Mouse (Mus musculus) megakaryocyte, adult 5-6 weeks (primary cell): Measurements from ENCODE around the gene Zdbf2. TPM values are rescaled to one million over a fixed set of nuclear protein-coding genes. Genes with fewer than 3 reads are reported as not detected.
"Not testable (repeated sequence)": the region's sequence is repeated elsewhere in the genome, so short reads cannot be mapped to it uniquely, and the experiment has no call there.

Experiments
- ATAC-seq: 2 replicates; pipeline ENCODE4 v1.8.0; 2016; ENCODE audit warnings: mild to moderate bottlenecking, inconsistent platforms; ENCODE audit not compliant: poor library complexity, severe bottlenecking
- total RNA-seq, 2 experiments: library from RNA; stranded (forward) in 1 of 2; stranded (reverse) in 1 of 2; fragments of 153-499, 151-499 nt in 1 of 2; fragments of 221-1000, 200-1000 nt in 1 of 2; gene quantifications; 2 replicates each; pipeline versions ENCODE4 v1.2.3 to v1.2.4; 2015 to 2017

The Zdbf2 gene
- total RNA-seq, 2 experiments from 2014 or later = not detected

DNA sequence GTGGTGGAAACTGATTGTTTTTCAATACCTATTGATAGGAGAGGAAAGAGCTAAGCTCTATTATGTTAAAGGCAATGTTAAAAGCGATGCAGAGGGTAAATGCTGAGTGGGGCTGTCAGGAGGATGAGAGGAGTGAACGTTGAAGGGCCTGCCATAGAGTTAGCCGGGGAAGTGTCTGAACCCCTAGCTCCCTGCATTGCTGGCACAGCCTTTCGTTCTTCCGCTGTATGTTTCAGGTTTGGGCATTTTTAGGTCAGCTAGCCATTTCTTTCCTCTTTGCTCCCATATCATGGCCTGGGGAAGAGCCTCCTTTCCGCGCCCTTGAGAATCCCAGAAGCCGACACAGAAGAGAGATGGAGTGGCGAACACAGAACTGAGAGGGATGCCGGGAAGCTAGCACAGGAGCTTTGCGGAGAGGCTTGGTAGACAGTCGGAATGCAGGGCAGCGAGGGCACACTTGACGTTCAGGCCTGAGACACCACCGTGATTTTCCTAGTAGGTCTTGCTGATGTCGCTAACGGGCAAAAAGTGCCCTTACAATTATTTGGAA lies 11.9 kb upstream of the Zdbf2 start:
- no peak for ATAC-seq

DNA sequence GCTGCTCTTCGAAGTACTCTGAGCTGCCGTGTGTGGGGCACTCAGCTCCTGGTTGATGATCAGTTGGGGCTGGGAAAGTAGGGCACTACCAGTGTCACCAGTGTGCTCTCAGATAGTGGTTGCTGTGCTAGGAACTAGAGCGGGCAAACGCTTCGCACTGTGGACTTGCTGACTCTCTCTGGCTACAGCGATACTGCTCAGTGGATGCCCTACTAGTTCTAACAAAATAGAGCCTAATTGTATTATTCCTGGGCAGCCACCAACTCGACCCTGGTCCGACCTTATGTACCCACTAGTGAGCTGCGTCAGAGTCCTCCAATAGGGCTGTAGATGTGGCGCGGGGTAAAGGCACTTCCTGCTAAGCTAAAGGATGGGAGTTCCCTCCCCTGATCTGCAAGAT lies 9.4 kb upstream of the Zdbf2 start:
- no peak for ATAC-seq

- no peak for ATAC-seq
Measured at GRCm38 (mm10) chr1:63265461-63265860, 7.6 kb upstream of the Zdbf2 start.

GRCm38 (mm10) chr1:63266121-63266520 lies 6.9 kb upstream of the Zdbf2 start:
- ATAC-seq = no peak

GRCm38 (mm10) chr1:63266716-63267115 lies 6.3 kb upstream of the Zdbf2 start:
- no peak for ATAC-seq

- ATAC-seq = no peak
Measured at GRCm38 (mm10) chr1:63272125-63272675, 865 bp upstream of the Zdbf2 start.

DNA sequence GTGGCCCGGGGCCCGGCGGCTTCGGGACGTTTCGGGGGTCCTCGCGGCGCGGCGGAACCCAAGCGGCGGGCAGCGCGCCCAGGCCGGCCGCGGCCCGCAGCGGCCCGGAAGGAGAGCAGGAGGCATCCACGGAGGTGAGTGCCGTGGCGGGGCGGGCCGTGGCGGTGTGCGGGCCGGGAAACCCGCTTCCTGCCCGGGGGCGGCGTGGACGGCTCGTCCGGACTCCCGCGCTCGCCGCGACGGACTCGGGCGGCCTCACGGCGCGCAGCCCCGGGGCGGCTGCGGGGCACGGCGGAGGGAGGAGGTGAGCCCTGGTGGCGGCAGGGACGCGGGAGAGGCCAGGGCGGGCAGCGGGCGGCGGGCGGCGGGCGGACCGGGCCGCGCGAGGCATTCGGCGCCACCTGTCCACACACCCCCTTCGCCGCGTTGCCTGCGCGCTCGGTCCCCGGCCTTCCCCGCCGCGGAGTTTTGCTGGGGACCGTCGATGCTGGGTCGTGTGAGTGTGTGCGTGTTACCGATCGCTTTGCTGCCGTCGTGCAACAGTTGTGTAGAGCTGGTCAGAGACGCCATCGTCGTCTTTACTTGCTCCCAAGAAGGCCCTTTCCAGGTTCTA lies 380 bp downstream of the Zdbf2 start:
- no peak for ATAC-seq

DNA sequence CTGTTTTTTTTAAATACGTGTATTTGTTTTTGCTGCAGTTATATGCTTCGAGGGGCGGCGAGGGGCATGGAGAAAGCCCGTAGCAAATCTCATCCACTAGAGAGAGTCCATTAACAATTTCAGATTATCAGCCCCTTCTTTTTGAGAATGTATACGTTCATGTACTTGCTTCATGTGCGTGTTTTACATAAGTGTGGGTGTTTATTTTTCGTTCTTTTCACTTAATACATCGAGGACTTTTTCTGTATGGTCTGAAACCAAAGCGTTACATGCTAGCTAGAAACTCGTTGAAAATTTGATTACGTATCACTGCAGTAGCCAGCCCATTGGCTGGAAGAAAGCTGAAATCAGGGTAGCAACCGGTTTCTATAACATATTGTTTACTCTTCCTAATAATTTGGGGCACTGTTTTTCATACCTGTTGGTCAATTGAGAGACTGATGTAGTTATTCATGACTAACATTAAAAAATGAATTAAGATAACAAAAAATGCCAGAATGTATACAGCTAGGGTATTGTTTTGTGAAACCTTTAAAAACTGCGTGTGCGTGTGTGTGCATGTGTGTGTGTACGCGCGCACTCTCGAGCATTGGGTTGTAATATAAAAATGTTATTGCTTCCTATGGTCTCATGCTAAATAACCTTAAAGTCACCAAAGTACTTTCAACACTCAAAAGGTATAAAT lies 1.1 kb downstream of the Zdbf2 start:
- ATAC-seq = no peak

DNA sequence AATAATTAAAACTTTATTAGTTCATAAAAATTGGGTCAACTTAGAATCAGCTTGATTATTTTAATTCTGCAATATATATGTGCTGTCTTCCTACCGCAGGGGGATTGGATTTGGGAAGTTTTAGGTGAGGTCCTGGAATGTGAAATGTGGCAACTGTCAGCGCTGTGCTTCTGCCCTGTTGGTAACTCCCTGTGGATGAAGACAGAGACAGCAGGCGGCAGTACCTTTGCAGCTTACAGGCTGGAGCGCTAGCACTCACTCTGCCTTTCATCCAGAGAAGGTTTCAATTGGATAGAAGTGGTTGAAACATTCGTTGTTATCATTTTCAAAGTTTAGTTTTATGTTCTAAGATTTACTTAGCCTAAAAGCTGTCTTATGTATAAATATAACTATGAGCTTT lies 5.0 kb downstream of the Zdbf2 start:
- ATAC-seq = no peak

GRCm38 (mm10) chr1:63293965-63294364 lies 20.9 kb downstream of the Zdbf2 start:
- ATAC-seq = no peak

DNA sequence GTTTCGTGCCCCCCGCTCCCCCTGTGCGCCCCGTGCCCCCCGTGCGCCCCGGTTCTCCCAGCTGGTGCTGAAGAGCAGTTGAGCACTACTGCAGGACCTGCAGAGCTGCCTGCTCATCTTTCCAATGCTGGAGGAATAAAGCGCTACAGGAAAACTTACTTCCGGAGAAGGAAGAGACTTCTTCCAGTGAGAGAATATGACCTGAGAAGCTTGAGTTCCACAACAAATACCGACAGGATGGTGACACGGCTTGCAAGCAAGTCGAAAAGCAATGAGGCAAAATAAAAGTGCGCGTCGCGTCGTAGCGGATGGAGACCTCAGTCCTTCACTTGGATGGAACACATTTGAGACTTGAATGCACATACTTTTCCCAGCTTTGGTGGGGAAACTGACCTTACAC lies 36.6 kb downstream of the Zdbf2 start:
- ATAC-seq = no peak

- not testable (repeated sequence) for ATAC-seq
Measured at GRCm38 (mm10) chr1:63323565-63324132, 50.6 kb downstream of the Zdbf2 start.

Other genes starting within 250 kb of the Zdbf2 start
- 35.5 and 36.0 TPM in 2 replicates for gene Ino80d, start 158.6 kb upstream of the Zdbf2 start, total RNA-seq (2015)
- gene Ino80d, start 158.6 kb upstream of the Zdbf2 start, total RNA-seq (2017) = 13.8 and 19.9 TPM in 2 replicates
- gene Eef1b2, start 96.4 kb upstream of the Zdbf2 start, total RNA-seq (2015) = 882 and 903 TPM in 2 replicates
- gene Eef1b2, start 96.4 kb upstream of the Zdbf2 start, total RNA-seq (2017) = 1,598 and 1,756 TPM in 2 replicates
- gene Ndufs1, start 96.4 kb upstream of the Zdbf2 start, total RNA-seq (2015) = 91.8 and 101 TPM in 2 replicates
- gene Ndufs1, start 96.4 kb upstream of the Zdbf2 start, total RNA-seq (2017) = 87.4 and 108 TPM in 2 replicates
- not detected in 2 replicates for gene Gpr1, start 58.7 kb upstream of the Zdbf2 start, total RNA-seq (2015)
- not detected in 2 replicates for gene Gpr1, start 58.7 kb upstream of the Zdbf2 start, total RNA-seq (2017)
- not detected in 2 replicates for gene Adam23, start 172.6 kb downstream of the Zdbf2 start, total RNA-seq (2015)
- gene Adam23, start 172.6 kb downstream of the Zdbf2 start, total RNA-seq (2017) = not detected in 2 replicates